Mouse (Mus musculus): ENCODE measurements around the gene Rdm1. TPM values are rescaled to one million over a fixed set of nuclear protein-coding genes. Genes with fewer than 3 reads are reported as not detected.
"Not testable (repeated sequence)": the region's sequence is repeated elsewhere in the genome, so short reads cannot be mapped to it uniquely, and the experiment has no call there.

Rdm1 gene
- 15.5 and 18.9 TPM in 2 replicates for polyA plus RNA-seq (2015; fragmentation: Nextera tagmentation; extraction: Ambion mirVana)

DNA sequence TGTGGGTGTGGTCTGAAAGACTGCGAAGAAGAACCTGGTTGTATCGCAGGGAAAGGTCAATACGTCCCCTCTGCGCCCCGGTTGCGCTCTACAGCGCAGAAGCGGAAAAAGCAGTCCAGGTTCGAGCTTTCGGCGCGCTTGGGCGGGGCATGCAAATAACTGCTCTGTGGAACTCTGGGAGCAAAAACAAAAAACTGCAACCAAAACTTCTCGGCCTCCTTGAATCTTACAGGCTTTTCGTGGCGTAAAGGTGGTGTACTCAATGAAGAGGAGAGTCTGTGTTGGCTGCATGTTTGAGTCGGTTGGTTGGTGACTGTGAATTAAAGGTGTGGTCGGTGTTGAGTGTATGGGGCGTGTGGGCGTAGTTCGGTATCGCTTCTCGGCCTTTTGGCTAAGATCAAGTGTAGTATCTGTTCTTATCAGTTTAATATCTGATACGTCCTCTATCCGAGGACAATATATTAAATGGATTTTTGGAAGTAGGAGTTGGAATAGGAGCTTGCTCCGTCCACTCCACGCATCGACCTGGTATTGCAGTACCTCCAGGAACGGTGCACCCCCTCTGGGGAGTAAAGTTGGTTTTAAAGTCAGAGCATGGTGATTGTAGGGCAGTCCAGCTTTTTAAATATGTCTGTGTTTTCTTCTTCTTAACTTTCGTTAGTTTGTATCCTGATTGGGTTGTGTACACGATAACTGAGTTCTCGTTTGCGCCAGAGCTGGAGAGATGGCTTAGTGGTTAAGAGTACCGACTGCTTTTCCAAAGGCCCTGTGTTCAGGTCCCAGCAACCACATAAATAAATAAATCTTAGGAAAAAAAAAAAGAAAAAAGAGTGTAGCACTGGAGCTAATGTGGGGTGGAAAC is at the start of gene Rdm1:
Rdm1 (plus strand) TSS at position 201 of the 862 bp plus-strand sequence.
- Histone ChIP-seq H3K27ac (peak within 1 kb of the TSS; percentile 90), H3K36me3 (no peaks in the 10 kb centered on the region), H3K4me2 (peak within 1 kb of the TSS; percentile 95), H3K9ac (peak within 1 kb of the TSS; percentile 74), H3K27me3 (no peaks in the 10 kb centered on the region), H3K4me3 (peak within 1 kb of the TSS; percentile 61), H3K4me1 (replicated peaks) (peaks cover 14% of the 10 kb centered on the region), H3K9me3 (no peaks in the 10 kb centered on the region)
- ATAC-seq (ENCODE audit: low FRiP score), result peak; percentile 89
- under 1% methylated on average over 34 of the region's 34 CpGs for WGBS

GRCm38 (mm10) chr11:101581081-101581764 is 45.8 kb upstream of the Rdm1 start:
- Histone ChIP-seq H3K4me2 (no peak overlapping the region), H3K4me3 (no peak overlapping the region), H3K9ac (no peak overlapping the region), H3K27ac (no peak overlapping the region), H3K27me3 (no peaks in the 10 kb centered on the region), H3K36me3 (peaks cover 54% of the 10 kb centered on the region), H3K9me3 (no peaks in the 10 kb centered on the region), H3K4me1 (replicated peaks) (peaks cover 11% of the 10 kb centered on the region)
- WGBS, result 80% methylated on average over 6 of the region's 6 CpGs
- ATAC-seq (ENCODE audit: low FRiP score), result no peak

- 22% methylated on average over 30 of the region's 31 CpGs for WGBS
- H3K9ac ChIP-seq, result peak within 1 kb of the TSS; percentile 40; the same call in 1 of the 2 replicates
Observed at GRCm38 (mm10) chr11:101582054-101583035, 44.6 kb upstream of the Rdm1 start, which contains the start of gene Tmem106a. Tmem106a (plus strand) TSS chr11:101582242.

DNA sequence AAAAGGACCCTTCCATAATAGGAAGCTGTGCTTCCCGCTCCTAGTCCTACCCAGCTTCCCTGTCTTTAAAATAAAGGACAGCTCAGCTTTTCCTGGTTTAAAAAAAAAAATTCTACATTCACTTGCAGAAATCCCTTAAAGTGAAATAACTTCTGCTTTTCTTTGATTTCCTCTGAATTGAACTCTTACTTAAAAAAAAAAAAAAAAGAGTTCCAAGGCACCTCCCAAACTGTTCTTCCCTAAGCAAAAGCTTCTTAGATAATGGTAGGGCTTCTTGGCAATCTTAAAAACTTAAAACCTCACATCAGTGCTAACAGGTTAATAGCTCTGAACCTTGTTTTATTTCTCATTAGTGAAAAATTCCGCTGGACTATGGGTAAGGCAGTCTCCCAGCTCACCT is 43.8 kb upstream of the Rdm1 start:
- ATAC-seq (ENCODE audit: low FRiP score), result no peak
- Histone ChIP-seq H3K4me3 (no peak overlapping the region), H3K4me2 (no peak overlapping the region), H3K4me1 (replicated peaks) (peaks cover 11% of the 10 kb centered on the region), H3K27ac (no peak overlapping the region), H3K9ac (no peak overlapping the region), H3K27me3 (no peaks in the 10 kb centered on the region), H3K36me3 (peaks cover 45% of the 10 kb centered on the region), H3K9me3 (no peaks in the 10 kb centered on the region)
- WGBS, result 88% methylated on average over 2 of the region's 2 CpGs

More at GRCm38 (mm10) chr11:101582054-101583035, 44.6 kb upstream of the Rdm1 start, which contains the start of gene Tmem106a:
- Histone ChIP-seq H3K4me1 (replicated peaks) (peaks cover 11% of the 10 kb centered on the region), H3K27me3 (no peaks in the 10 kb centered on the region), H3K27ac (no peak within 1 kb of the TSS), H3K9me3 (no peaks in the 10 kb centered on the region), H3K36me3 (peaks cover 54% of the 10 kb centered on the region), H3K4me3 (peak within 1 kb of the TSS; percentile 30), H3K4me2 (peak within 1 kb of the TSS; percentile 44)
- ATAC-seq (ENCODE audit: low FRiP score), result no peak

- H3K36me3 ChIP-seq, result peaks cover 28% of the 10 kb centered on the region
- WGBS, result 96% methylated on average over 1 of the region's 1 CpGs
- H3K4me2 ChIP-seq; ATAC-seq (ENCODE audit: low FRiP score); H3K9ac ChIP-seq; H3K27me3 ChIP-seq; H3K9me3 ChIP-seq; H3K4me3 ChIP-seq; H3K27ac ChIP-seq: not testable (repeated sequence)
- H3K4me1 ChIP-seq (replicated peaks), result peaks cover 11% of the 10 kb centered on the region
Observed at GRCm38 (mm10) chr11:101585031-101585430, 42.0 kb upstream of the Rdm1 start.

GRCm38 (mm10) chr11:101585805-101586204 is 41.2 kb upstream of the Rdm1 start:
- Histone ChIP-seq H3K36me3 (peaks cover 21% of the 10 kb centered on the region), H3K27ac (no peak overlapping the region), H3K4me3 (no peak overlapping the region), H3K4me1 (replicated peaks) (peaks cover 11% of the 10 kb centered on the region), H3K9ac (no peak overlapping the region), H3K27me3 (no peaks in the 10 kb centered on the region), H3K9me3 (no peaks in the 10 kb centered on the region), H3K4me2 (no peak overlapping the region)
- WGBS, result 84% methylated on average over 4 of the region's 4 CpGs
- ATAC-seq (ENCODE audit: low FRiP score), result no peak

DNA sequence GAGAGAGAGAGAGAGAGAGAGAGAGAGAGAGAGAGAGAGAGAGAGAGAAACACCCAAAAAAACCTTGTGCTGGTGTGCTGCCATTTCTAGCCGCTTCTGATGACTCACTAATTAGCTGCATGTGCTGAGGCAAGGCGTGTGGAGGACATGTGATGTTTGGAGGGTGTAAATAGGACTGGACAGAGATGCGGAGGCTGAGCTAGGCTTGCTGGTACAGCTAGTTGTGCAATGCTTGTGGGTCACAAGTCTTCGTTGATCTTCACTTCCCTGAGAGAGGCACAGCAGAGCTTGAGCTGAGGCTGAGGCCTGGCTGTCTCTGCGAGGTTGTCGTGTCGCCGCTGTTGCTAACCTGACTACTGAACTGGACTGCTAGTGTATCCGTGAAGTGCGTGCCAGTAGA is 39.3 kb upstream of the Rdm1 start:
- WGBS, result 94% methylated on average over 10 of the region's 10 CpGs
- ATAC-seq (ENCODE audit: low FRiP score), result no peak

GRCm38 (mm10) chr11:101588868-101589267 is 38.1 kb upstream of the Rdm1 start:
- Histone ChIP-seq H3K9ac (no peak overlapping the region), H3K4me1 (replicated peaks) (no peaks in the 10 kb centered on the region), H3K27ac (no peak overlapping the region), H3K4me3 (no peak overlapping the region), H3K36me3 (peaks cover 15% of the 10 kb centered on the region), H3K27me3 (no peaks in the 10 kb centered on the region), H3K4me2 (no peak overlapping the region), H3K9me3 (no peaks in the 10 kb centered on the region)
- ATAC-seq (ENCODE audit: low FRiP score), result no peak
- 90% methylated on average over 7 of the region's 7 CpGs for WGBS

More for the DNA sequence above, 39.3 kb upstream of the Rdm1 start:
- Histone ChIP-seq H3K27me3 (no peaks in the 10 kb centered on the region), H3K4me3 (no peak overlapping the region), H3K4me1 (replicated peaks) (no peaks in the 10 kb centered on the region), H3K9ac (no peak overlapping the region), H3K36me3 (peaks cover 15% of the 10 kb centered on the region), H3K4me2 (no peak overlapping the region), H3K9me3 (no peaks in the 10 kb centered on the region), H3K27ac (no peak overlapping the region)

- ATAC-seq (ENCODE audit: low FRiP score), result no peak
- Histone ChIP-seq H3K36me3 (peaks cover 15% of the 10 kb centered on the region), H3K27ac (no peak overlapping the region), H3K4me3 (no peak overlapping the region), H3K4me2 (no peak overlapping the region), H3K27me3 (no peaks in the 10 kb centered on the region), H3K4me1 (replicated peaks) (no peaks in the 10 kb centered on the region), H3K9me3 (no peaks in the 10 kb centered on the region), H3K9ac (no peak overlapping the region)
- WGBS, result 29% methylated on average over 5 of the region's 5 CpGs
Observed at GRCm38 (mm10) chr11:101589444-101589843, 37.6 kb upstream of the Rdm1 start.

- ATAC-seq (ENCODE audit: low FRiP score), result no peak
- no peaks in the 10 kb centered on the region for H3K4me1 ChIP-seq (replicated peaks)
- peaks cover 15% of the 10 kb centered on the region for H3K36me3 ChIP-seq
- H3K9ac ChIP-seq, result 0 out of 2 replicates have a peak overlapping the region, but pooled peaks have one; percentile 0
- no peak overlapping the region for H3K4me2 ChIP-seq
- H3K4me3 ChIP-seq, result no peak overlapping the region
- H3K27ac ChIP-seq, result no peak overlapping the region
- no peaks in the 10 kb centered on the region for H3K27me3 ChIP-seq
- WGBS, result 77% methylated on average over 12 of the region's 12 CpGs
- no peaks in the 10 kb centered on the region for H3K9me3 ChIP-seq
Observed at GRCm38 (mm10) chr11:101589989-101590624, 36.9 kb upstream of the Rdm1 start.

DNA sequence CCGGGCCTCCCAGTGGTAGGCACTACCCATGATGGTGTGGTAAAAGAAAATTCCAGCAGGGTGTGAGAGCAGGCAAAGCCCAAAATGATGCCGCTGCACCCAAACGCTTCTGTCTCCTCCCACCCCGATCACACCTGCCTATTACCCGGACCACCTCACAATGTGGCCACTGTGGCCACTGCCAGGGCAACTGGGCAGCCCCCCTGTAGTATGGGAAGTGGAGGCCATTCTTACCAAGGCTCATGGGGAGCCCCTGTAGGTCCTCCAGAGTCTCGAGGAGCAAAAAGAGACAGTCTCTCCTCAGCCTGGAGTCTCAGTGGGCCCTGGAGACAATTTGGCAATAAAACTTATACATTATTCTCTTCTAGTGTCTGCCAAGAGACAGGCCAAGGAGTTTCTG is 27.8 kb upstream of the Rdm1 start, which contains the start of gene Gm11634:
Gm11634 (minus strand) TSS at position 101 of the 400 bp plus-strand sequence.
- H3K9me3 ChIP-seq, result no peaks in the 10 kb centered on the region
- H3K4me2 ChIP-seq, result no peak within 1 kb of the TSS
- 0 out of 2 replicates have a peak, but pooled peaks cover under 1% of the 10 kb centered on the region for H3K4me1 ChIP-seq (replicated peaks)
- 0 out of 2 replicates have a peak, but pooled peaks cover 11% of the 10 kb centered on the region for H3K27me3 ChIP-seq
- 82% methylated on average over 6 of the region's 6 CpGs for WGBS
- H3K27ac ChIP-seq, result no peak within 1 kb of the TSS
- H3K4me3 ChIP-seq, result no peak within 1 kb of the TSS
- no peaks in the 10 kb centered on the region for H3K36me3 ChIP-seq
- no peak for ATAC-seq (ENCODE audit: low FRiP score)
- no peak within 1 kb of the TSS for H3K9ac ChIP-seq
